ENCODE assay signal across 17 mouse cellular contexts in genomic region chr2:25003946-25004786, GRCm38 (mm10). TPM values are rescaled to one million over a fixed set of nuclear protein-coding genes. Genes with fewer than 3 reads are reported as not detected.
A peak's percentile ranks its signal among the peaks of the same experiment; 100 is the strongest.
DNase-seq lines count a peak whose midpoint lies in the region; ATAC-seq and TF ChIP-seq lines count a peak whose summit lies in the region.
"Had no signal": no experiment of that assay in that cellular context is flagged by ENCODE, and none has a peak within 500 bp of the region (broad histone marks: within the 10 kb centered on the region; RNA-seq: fewer than 3 reads in every experiment).

No protein-coding gene starts in this region.

- ATAC-seq in forebrain, embryonic 15.5 days (replicated peaks), result 0 out of 2 replicates have a peak, but pooled peaks have one; percentile 35
- no peak for ATAC-seq in forebrain, embryonic 12.5 days (ENCODE audit: low FRiP score)
- peak; percentile 47; the same call in 1 of the 2 replicates for ATAC-seq in forebrain, embryonic 16.5 days
- peak; percentile 45; the same call in 1 of the 2 replicates for ATAC-seq in midbrain, embryonic 16.5 days
- no peak for ATAC-seq in megakaryocyte-erythroid progenitor cell, adult 5-6 weeks (replicated peaks; ENCODE audit: low FRiP score, low TSS enrichment, poor library complexity, severe bottlenecking)
- ATAC-seq: Patski had no signal

- TF ChIP-seq POLR2A in brain, embryonic 14.5 days (IDR thresholded peaks at IDR 0.05; ENCODE audit: borderline replicate concordance, extremely low read depth, insufficient read depth, insufficient read length, poor library complexity, severe bottlenecking), result no peak

- peak; percentile 73 for DNase-seq in brain, embryonic 14.5 days (ENCODE audit: low read depth)
- DNase-seq in spleen, adult 18-20 months, result no peak
- DNase-seq: adrenal gland, adult 8-10 months; cerebellum, adult 18-20 months; kidney, postnatal 36 days; lung, adult 2 months had no signal

- TF ChIP-seq CTCF in brain, embryonic 14.5 days (IDR thresholded peaks at IDR 0.05; ENCODE audit: borderline replicate concordance, extremely low read depth, insufficient read depth, insufficient read length), result no peak

- no peak overlapping the region for H3K27ac ChIP-seq in forebrain, embryonic 15.5 days (replicated peaks)
- no peak overlapping the region for H3K27ac ChIP-seq in forebrain, embryonic 12.5 days
- H3K27ac ChIP-seq in forebrain, embryonic 16.5 days (ENCODE audit: low read length), result no peak overlapping the region
- no peak overlapping the region for H3K27ac ChIP-seq in midbrain, embryonic 16.5 days (ENCODE audit: low read length)
- H3K27ac ChIP-seq: heart, embryonic 10.5 days; hindbrain, embryonic 10.5 days; stomach, postnatal 0 days had no signal

- no peaks in the 10 kb centered on the region for H3K27me3 ChIP-seq in forebrain, embryonic 15.5 days
- no peaks in the 10 kb centered on the region for H3K27me3 ChIP-seq in forebrain, embryonic 12.5 days
- no peaks in the 10 kb centered on the region for H3K27me3 ChIP-seq in forebrain, embryonic 16.5 days (replicated peaks; ENCODE audit: control insufficient read depth, insufficient read depth, low read length)
- no peaks in the 10 kb centered on the region for H3K27me3 ChIP-seq in midbrain, embryonic 16.5 days (ENCODE audit: control insufficient read depth, insufficient read depth, low read depth, low read length)
- H3K27me3 ChIP-seq: megakaryocyte, embryonic 14.5 days; Patski had no signal

- no peaks in the 10 kb centered on the region for H3K9me3 ChIP-seq in forebrain, embryonic 15.5 days
- no peaks in the 10 kb centered on the region for H3K9me3 ChIP-seq in forebrain, embryonic 12.5 days
- H3K9me3 ChIP-seq in forebrain, embryonic 16.5 days (ENCODE audit: control insufficient read depth, low read length), result no peaks in the 10 kb centered on the region
- H3K9me3 ChIP-seq in midbrain, embryonic 16.5 days (replicated peaks; ENCODE audit: control insufficient read depth, low read length, poor library complexity, severe bottlenecking), result no peaks in the 10 kb centered on the region
- H3K9me3 ChIP-seq: heart, embryonic 10.5 days; hindbrain, embryonic 10.5 days; megakaryocyte, embryonic 14.5 days had no signal

- H3K9ac ChIP-seq in forebrain, embryonic 15.5 days (replicated peaks), result no peak overlapping the region
- H3K9ac ChIP-seq in forebrain, embryonic 12.5 days, result no peak overlapping the region
- no peak overlapping the region for H3K9ac ChIP-seq in forebrain, embryonic 16.5 days (replicated peaks; ENCODE audit: low read depth, low read length)
- no peak overlapping the region for H3K9ac ChIP-seq in midbrain, embryonic 16.5 days (ENCODE audit: low read depth, low read length)

- H3K4me1 ChIP-seq in forebrain, embryonic 15.5 days, result no peaks in the 10 kb centered on the region
- H3K4me1 ChIP-seq in forebrain, embryonic 12.5 days, result no peaks in the 10 kb centered on the region
- H3K4me1 ChIP-seq in forebrain, embryonic 16.5 days (replicated peaks; ENCODE audit: control insufficient read depth, insufficient read depth, low read length), result no peaks in the 10 kb centered on the region
- H3K4me1 ChIP-seq in midbrain, embryonic 16.5 days (ENCODE audit: control insufficient read depth, insufficient read depth, low read length), result no peaks in the 10 kb centered on the region
- H3K4me1 ChIP-seq: heart, embryonic 10.5 days; hindbrain, embryonic 10.5 days had no signal

- H3K4me2 ChIP-seq in forebrain, embryonic 15.5 days (replicated peaks), result no peak overlapping the region
- H3K4me2 ChIP-seq in forebrain, embryonic 12.5 days, result no peak overlapping the region; the same call in 1 of the 2 replicates
- H3K4me2 ChIP-seq in forebrain, embryonic 16.5 days (ENCODE audit: low read length), result no peak overlapping the region
- no peak overlapping the region for H3K4me2 ChIP-seq in midbrain, embryonic 16.5 days (ENCODE audit: low read length)
- H3K4me2 ChIP-seq: liver, embryonic 11.5 days had no signal

- WGBS in forebrain, embryonic 15.5 days, result 47% methylated on average over 9 of the region's 9 CpGs
- WGBS in forebrain, embryonic 12.5 days, result 63% methylated on average over 9 of the region's 9 CpGs
- 48% methylated on average over 9 of the region's 9 CpGs for WGBS in forebrain, embryonic 16.5 days
- WGBS in midbrain, embryonic 16.5 days, result 31% methylated on average over 9 of the region's 9 CpGs

- no peak overlapping the region for H3K4me3 ChIP-seq in forebrain, embryonic 15.5 days
- H3K4me3 ChIP-seq in forebrain, embryonic 12.5 days (replicated peaks), result no peak overlapping the region
- H3K4me3 ChIP-seq in forebrain, embryonic 16.5 days (replicated peaks; ENCODE audit: low read length), result no peak overlapping the region
- H3K4me3 ChIP-seq in midbrain, embryonic 16.5 days (ENCODE audit: low read depth, low read length), result no peak overlapping the region
- H3K4me3 ChIP-seq: heart, embryonic 10.5 days; hindbrain, embryonic 10.5 days; megakaryocyte, embryonic 14.5 days had no signal

- no peaks in the 10 kb centered on the region for H3K36me3 ChIP-seq in forebrain, embryonic 15.5 days
- no peaks in the 10 kb centered on the region for H3K36me3 ChIP-seq in forebrain, embryonic 12.5 days (replicated peaks)
- H3K36me3 ChIP-seq in forebrain, embryonic 16.5 days (ENCODE audit: control insufficient read depth, insufficient read depth), result no peaks in the 10 kb centered on the region
- H3K36me3 ChIP-seq in midbrain, embryonic 16.5 days (ENCODE audit: control insufficient read depth, insufficient read depth, low read length), result no peaks in the 10 kb centered on the region
- H3K36me3 ChIP-seq: hindbrain, embryonic 10.5 days had no signal

RNA-seq across cellular contexts. Expression of gene Pnpla7, which starts 28.3 kb away (rescaled TPM):
- polyA plus RNA-seq in forebrain, embryonic 15.5 days (2015; fragmentation: Nextera tagmentation; extraction: Ambion mirVana), result 3.8 and 4.0 TPM in 2 replicates
- 3.3 and 4.4 TPM in 2 replicates for polyA plus RNA-seq in forebrain, embryonic 12.5 days (2016; fragmentation: Nextera tagmentation; extraction: Ambion mirVana)
- polyA plus RNA-seq in brain, embryonic 14.5 days (2012; rRNA removed), result 5.5 and 6.4 TPM in 2 replicates
- 4.4 and 4.5 TPM in 2 replicates for polyA plus RNA-seq in forebrain, embryonic 16.5 days (2015; fragmentation: Nextera tagmentation; extraction: Ambion mirVana)
- 2.8 and 3.8 TPM in 2 replicates for polyA plus RNA-seq in midbrain, embryonic 16.5 days (2015; fragmentation: Nextera tagmentation; extraction: Ambion mirVana)
- total RNA-seq in megakaryocyte-erythroid progenitor cell, adult 5-6 weeks (2014; fragmentation: Nextera tagmentation), result 52.9 and 61.2 TPM in 2 replicates
- 36.6 and 41.8 TPM in 2 replicates for total RNA-seq in megakaryocyte-erythroid progenitor cell, adult 5-6 weeks (2017)

RNA-seq across cellular contexts. Expression of gene Mrpl41, which starts 29.3 kb away (rescaled TPM):
- polyA plus RNA-seq in forebrain, embryonic 15.5 days (2015; fragmentation: Nextera tagmentation; extraction: Ambion mirVana), result 149 and 159 TPM in 2 replicates
- polyA plus RNA-seq in forebrain, embryonic 12.5 days (2016; fragmentation: Nextera tagmentation; extraction: Ambion mirVana), result 132 and 143 TPM in 2 replicates
- polyA plus RNA-seq in brain, embryonic 14.5 days (2012; rRNA removed), result 83.9 and 115 TPM in 2 replicates
- 143 and 150 TPM in 2 replicates for polyA plus RNA-seq in forebrain, embryonic 16.5 days (2015; fragmentation: Nextera tagmentation; extraction: Ambion mirVana)
- 147 and 154 TPM in 2 replicates for polyA plus RNA-seq in midbrain, embryonic 16.5 days (2015; fragmentation: Nextera tagmentation; extraction: Ambion mirVana)
- 80.8 and 117 TPM in 2 replicates for total RNA-seq in megakaryocyte-erythroid progenitor cell, adult 5-6 weeks (2014; fragmentation: Nextera tagmentation)
- 129 and 194 TPM in 2 replicates for total RNA-seq in megakaryocyte-erythroid progenitor cell, adult 5-6 weeks (2017)

RNA-seq across cellular contexts. Expression of gene Dph7, which starts 42.0 kb away (rescaled TPM):
- 42.7 and 44.7 TPM in 2 replicates for polyA plus RNA-seq in forebrain, embryonic 15.5 days (2015; fragmentation: Nextera tagmentation; extraction: Ambion mirVana)
- polyA plus RNA-seq in forebrain, embryonic 12.5 days (2016; fragmentation: Nextera tagmentation; extraction: Ambion mirVana), result 31.2 and 34.1 TPM in 2 replicates
- 39.8 and 46.4 TPM in 2 replicates for polyA plus RNA-seq in brain, embryonic 14.5 days (2012; rRNA removed)
- 41.5 and 44.9 TPM in 2 replicates for polyA plus RNA-seq in forebrain, embryonic 16.5 days (2015; fragmentation: Nextera tagmentation; extraction: Ambion mirVana)
- polyA plus RNA-seq in midbrain, embryonic 16.5 days (2015; fragmentation: Nextera tagmentation; extraction: Ambion mirVana), result 38.3 and 41.9 TPM in 2 replicates
- 21.0 and 24.9 TPM in 2 replicates for total RNA-seq in megakaryocyte-erythroid progenitor cell, adult 5-6 weeks (2014; fragmentation: Nextera tagmentation)
- 16.1 and 29.1 TPM in 2 replicates for total RNA-seq in megakaryocyte-erythroid progenitor cell, adult 5-6 weeks (2017)

RNA-seq across cellular contexts. Expression of gene Nsmf, which starts 50.0 kb away (rescaled TPM):
- polyA plus RNA-seq in forebrain, embryonic 15.5 days (2015; fragmentation: Nextera tagmentation; extraction: Ambion mirVana), result 194 and 209 TPM in 2 replicates
- 103 and 112 TPM in 2 replicates for polyA plus RNA-seq in forebrain, embryonic 12.5 days (2016; fragmentation: Nextera tagmentation; extraction: Ambion mirVana)
- 194 and 297 TPM in 2 replicates for polyA plus RNA-seq in brain, embryonic 14.5 days (2012; rRNA removed)
- 186 and 223 TPM in 2 replicates for polyA plus RNA-seq in forebrain, embryonic 16.5 days (2015; fragmentation: Nextera tagmentation; extraction: Ambion mirVana)
- polyA plus RNA-seq in midbrain, embryonic 16.5 days (2015; fragmentation: Nextera tagmentation; extraction: Ambion mirVana), result 176 and 188 TPM in 2 replicates
- total RNA-seq in megakaryocyte-erythroid progenitor cell, adult 5-6 weeks (2014; fragmentation: Nextera tagmentation), result 17.1 and 34.5 TPM in 2 replicates
- total RNA-seq in megakaryocyte-erythroid progenitor cell, adult 5-6 weeks (2017), result 5.9 and 21.1 TPM in 2 replicates

RNA-seq across cellular contexts. Expression of gene Zmynd19, which starts 54.6 kb away (rescaled TPM):
- 21.5 and 22.6 TPM in 2 replicates for polyA plus RNA-seq in forebrain, embryonic 15.5 days (2015; fragmentation: Nextera tagmentation; extraction: Ambion mirVana)
- polyA plus RNA-seq in forebrain, embryonic 12.5 days (2016; fragmentation: Nextera tagmentation; extraction: Ambion mirVana), result 21.8 and 21.9 TPM in 2 replicates
- polyA plus RNA-seq in brain, embryonic 14.5 days (2012; rRNA removed), result 38.4 and 43.1 TPM in 2 replicates
- polyA plus RNA-seq in forebrain, embryonic 16.5 days (2015; fragmentation: Nextera tagmentation; extraction: Ambion mirVana), result 16.7 and 20.8 TPM in 2 replicates
- 18.7 and 21.3 TPM in 2 replicates for polyA plus RNA-seq in midbrain, embryonic 16.5 days (2015; fragmentation: Nextera tagmentation; extraction: Ambion mirVana)
- total RNA-seq in megakaryocyte-erythroid progenitor cell, adult 5-6 weeks (2014; fragmentation: Nextera tagmentation), result 34.5 and 34.9 TPM in 2 replicates
- total RNA-seq in megakaryocyte-erythroid progenitor cell, adult 5-6 weeks (2017), result 69.9 and 75.2 TPM in 2 replicates

Comparison
In these comparisons a context has a peak if more than half of its experiments do, and no peak if none do; other contexts are left out.
1. ATAC-seq: peak in forebrain, embryonic 15.5 days (single experiment), forebrain, embryonic 16.5 days (single experiment) and midbrain, embryonic 16.5 days (single experiment); none in forebrain, embryonic 12.5 days (single experiment) and megakaryocyte-erythroid progenitor cell, adult 5-6 weeks (single experiment).